ENCODE assay signal across 8 mouse cellular contexts in the genomic region with DNA sequence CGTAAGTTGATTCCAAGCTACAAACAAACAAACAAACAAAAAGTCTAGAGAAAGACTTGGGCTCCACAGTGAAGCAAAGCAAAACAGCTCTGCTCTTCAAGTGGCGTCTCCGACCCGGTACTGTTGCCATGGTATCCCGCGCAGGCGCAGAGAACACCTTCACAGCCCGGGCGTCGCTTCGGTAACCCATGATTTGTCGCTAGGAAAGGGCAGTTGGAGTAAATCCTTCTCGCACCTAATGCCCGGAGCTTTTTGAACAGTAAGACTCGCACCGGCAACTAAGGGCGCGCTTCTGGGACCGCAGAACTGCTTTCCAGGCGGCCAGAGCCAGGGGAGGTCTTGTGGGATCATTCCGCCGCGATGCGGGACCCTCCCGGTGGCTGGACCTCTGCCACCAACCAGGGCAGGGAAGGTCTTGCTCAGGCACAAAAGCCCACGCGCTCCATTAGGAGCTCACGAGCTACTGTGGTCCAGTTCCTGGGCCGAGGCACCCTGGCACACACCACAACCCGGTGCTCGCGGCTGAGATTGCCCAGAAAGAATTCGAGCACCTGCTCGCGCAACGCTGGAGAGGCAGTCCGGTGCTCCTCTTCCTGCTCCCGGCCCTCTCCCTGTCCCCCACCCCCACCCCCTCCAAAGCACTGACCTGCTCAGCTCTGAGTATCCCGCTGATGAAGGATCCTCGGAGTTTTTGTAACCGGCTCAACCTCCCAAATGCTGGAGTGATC. TPM values are rescaled to one million over a fixed set of nuclear protein-coding genes. Genes with fewer than 3 reads are reported as not detected.
DNase-seq lines count a peak whose midpoint lies in the region; ATAC-seq and TF ChIP-seq lines count a peak whose summit lies in the region.

No protein-coding gene starts in this region.

- peak; percentile 52 for DNase-seq in cerebellum, adult 11 months
- peak; percentile 36 to 64 for DNase-seq in heart, postnatal 36 days
- DNase-seq in layer of hippocampus, adult 18-20 months (ENCODE audit: low spot score in 2 of 2), result peak; percentile 78 to 91
- DNase-seq in liver, postnatal 0 days, result peak; percentile 68
- peak; percentile 40 for DNase-seq in thymus, adult 2 months

- no peaks in the 10 kb centered on the region for H3K4me1 ChIP-seq in ES-Bruce4 (ENCODE audit: control insufficient read depth, insufficient read depth, low read length)
- peaks cover 12% of the 10 kb centered on the region for H3K4me1 ChIP-seq in forebrain, embryonic 16.5 days (replicated peaks; ENCODE audit: control insufficient read depth, insufficient read depth, low read length)
- peaks cover 6% of the 10 kb centered on the region for H3K4me1 ChIP-seq in liver, postnatal 0 days (ENCODE audit: insufficient read depth)
- peaks cover 13% of the 10 kb centered on the region for H3K4me1 ChIP-seq in neural tube, embryonic 14.5 days (ENCODE audit: control insufficient read depth, insufficient read depth, low read length)
- peaks cover 4% of the 10 kb centered on the region; the same call in 1 of the 2 replicates for H3K4me1 ChIP-seq in thymus, adult 2 months (replicated peaks; ENCODE audit: control insufficient read depth, insufficient read depth, low read length)

- ATAC-seq in forebrain, embryonic 16.5 days, result peak; percentile 93
- peak; percentile 74 for ATAC-seq in liver, postnatal 0 days
- peak; percentile 91 for ATAC-seq in neural tube, embryonic 14.5 days (ENCODE audit: low read depth)

- no peaks in the 10 kb centered on the region; the same call in 1 of the 2 replicates for H3K27me3 ChIP-seq in ES-Bruce4 (ENCODE audit: control insufficient read depth, insufficient read depth, low read length, poor library complexity, severe bottlenecking)
- no peaks in the 10 kb centered on the region for H3K27me3 ChIP-seq in forebrain, embryonic 16.5 days (replicated peaks; ENCODE audit: control insufficient read depth, insufficient read depth, low read length)
- H3K27me3 ChIP-seq in liver, postnatal 0 days (ENCODE audit: insufficient read depth, low read length), result peaks cover 9% of the 10 kb centered on the region
- no peaks in the 10 kb centered on the region for H3K27me3 ChIP-seq in neural tube, embryonic 14.5 days (ENCODE audit: control insufficient read depth, insufficient read depth, low read length)
- peaks cover 2% of the 10 kb centered on the region; the same call in 1 of the 2 replicates for H3K27me3 ChIP-seq in thymus, adult 2 months (ENCODE audit: control insufficient read depth, insufficient read depth, low read length)

- peak overlapping the region; percentile 70 for H3K9ac ChIP-seq in ES-Bruce4 (ENCODE audit: low read depth, poor library complexity, severe bottlenecking)
- peak overlapping the region; percentile 76 for H3K9ac ChIP-seq in forebrain, embryonic 16.5 days (replicated peaks; ENCODE audit: low read depth, low read length)
- peak overlapping the region; percentile 23; the same call in 1 of the 2 replicates for H3K9ac ChIP-seq in liver, postnatal 0 days (replicated peaks)
- peak overlapping the region; percentile 74 for H3K9ac ChIP-seq in neural tube, embryonic 14.5 days (replicated peaks; ENCODE audit: low read depth, low read length)

- no peaks in the 10 kb centered on the region for H3K36me3 ChIP-seq in ES-Bruce4 (ENCODE audit: control insufficient read depth, insufficient read depth, low read length, poor library complexity, severe bottlenecking)
- no peaks in the 10 kb centered on the region for H3K36me3 ChIP-seq in forebrain, embryonic 16.5 days (ENCODE audit: control insufficient read depth, insufficient read depth)
- no peaks in the 10 kb centered on the region for H3K36me3 ChIP-seq in liver, postnatal 0 days (replicated peaks; ENCODE audit: insufficient read depth, low read length)
- no peaks in the 10 kb centered on the region for H3K36me3 ChIP-seq in neural tube, embryonic 14.5 days (ENCODE audit: control insufficient read depth, insufficient read depth, low read length)
- H3K36me3 ChIP-seq in thymus, adult 2 months (ENCODE audit: control insufficient read depth, insufficient read depth, low read length), result no peaks in the 10 kb centered on the region

- H3K27ac ChIP-seq in ES-Bruce4 (ENCODE audit: insufficient read depth, low read length), result no peak overlapping the region
- peak overlapping the region; percentile 89 for H3K27ac ChIP-seq in forebrain, embryonic 16.5 days (ENCODE audit: low read length)
- H3K27ac ChIP-seq in liver, postnatal 0 days (ENCODE audit: low read depth), result no peak overlapping the region
- peak overlapping the region; percentile 87 for H3K27ac ChIP-seq in neural tube, embryonic 14.5 days (ENCODE audit: low read depth, low read length)
- no peak overlapping the region for H3K27ac ChIP-seq in thymus, adult 2 months (ENCODE audit: control insufficient read depth, insufficient read depth, low read length)

- no peak for TF ChIP-seq CTCF in ES-Bruce4 (IDR thresholded peaks at IDR 0.05; ENCODE audit: low read depth, low read length)
- TF ChIP-seq CTCF in liver, postnatal 0 days (IDR thresholded peaks at IDR 0.05; ENCODE audit: low read depth), result no peak
- TF ChIP-seq CTCF in thymus, adult 2 months (IDR thresholded peaks at IDR 0.05; ENCODE audit: borderline replicate concordance, control insufficient read depth, extremely low read depth, insufficient read depth, low read length, poor library complexity), result no peak

- peak overlapping the region; percentile 88 for H3K4me3 ChIP-seq in ES-Bruce4 (ENCODE audit: low read depth, low read length)
- H3K4me3 ChIP-seq in forebrain, embryonic 16.5 days (replicated peaks; ENCODE audit: low read length), result peak overlapping the region; percentile 89
- peak overlapping the region; percentile 54 for H3K4me3 ChIP-seq in liver, postnatal 0 days (ENCODE audit: low read depth, low read length)
- H3K4me3 ChIP-seq in neural tube, embryonic 14.5 days (ENCODE audit: low read depth, low read length), result peak overlapping the region; percentile 74
- H3K4me3 ChIP-seq in thymus, adult 2 months (ENCODE audit: control insufficient read depth, insufficient read depth, low read length), result peak overlapping the region; percentile 37

- no peak for TF ChIP-seq EP300 in ES-Bruce4 (IDR thresholded peaks at IDR 0.05; ENCODE audit: insufficient read depth, low read depth, low read length)
- no peak for TF ChIP-seq EP300 in liver, postnatal 0 days (IDR thresholded peaks at IDR 0.05; ENCODE audit: low read depth)

- under 1% methylated on average over 41 of the region's 41 CpGs for WGBS in forebrain, embryonic 16.5 days
- under 1% methylated on average over 41 of the region's 41 CpGs for WGBS in liver, postnatal 0 days (ENCODE audit: insufficient replicate concordance)
- 1% methylated on average over 41 of the region's 41 CpGs for WGBS in neural tube, embryonic 14.5 days
- 1% methylated on average over 41 of the region's 41 CpGs for WGBS in thymus, adult 2 months

- TF ChIP-seq POLR2A in ES-Bruce4 (IDR thresholded peaks at IDR 0.05; ENCODE audit: insufficient read depth, low read length), result no peak
- no peak for TF ChIP-seq POLR2A in thymus, adult 2 months (IDR thresholded peaks at IDR 0.05; ENCODE audit: control insufficient read depth, extremely low read depth, insufficient read depth, low read length, poor library complexity)

- peak overlapping the region; percentile 92 for H3K4me2 ChIP-seq in forebrain, embryonic 16.5 days (ENCODE audit: low read length)
- H3K4me2 ChIP-seq in liver, postnatal 0 days (ENCODE audit: low read depth, low read length), result peak overlapping the region; percentile 94
- H3K4me2 ChIP-seq in neural tube, embryonic 14.5 days (ENCODE audit: low read depth, low read length), result peak overlapping the region; percentile 92

- intact Hi-C loops in heart, postnatal 36 days (cut with DNase I), result no loop called here

- H3K9me3 ChIP-seq in ES-Bruce4 (replicated peaks; ENCODE audit: control insufficient read depth, insufficient read depth, low read length, poor library complexity, severe bottlenecking), result no peaks in the 10 kb centered on the region
- no peaks in the 10 kb centered on the region for H3K9me3 ChIP-seq in forebrain, embryonic 16.5 days (ENCODE audit: control insufficient read depth, low read length)
- H3K9me3 ChIP-seq in liver, postnatal 0 days (ENCODE audit: low read length), result no peaks in the 10 kb centered on the region
- no peaks in the 10 kb centered on the region for H3K9me3 ChIP-seq in neural tube, embryonic 14.5 days (ENCODE audit: control insufficient read depth, low read length)

RNA-seq across cellular contexts. Expression of gene Plch1, which starts 0.5 kb away (rescaled TPM):
- 6.0 and 6.8 TPM in 2 replicates for polyA plus RNA-seq in ES-Bruce4 (2011; ENCODE audit: insufficient read depth, insufficient read length, low read depth, missing spikeins)
- 5.6 and 6.1 TPM in 2 replicates for polyA plus RNA-seq in forebrain, embryonic 16.5 days (2015; fragmentation: Nextera tagmentation; extraction: Ambion mirVana)
- total RNA-seq in heart, postnatal 36 days (2021), result under 1 TPM; 0.08 to 0.27 TPM
- 1 to 10 TPM; 4.6 to 4.7 TPM for total RNA-seq in layer of hippocampus, adult 18-20 months (2021)
- 0.04 and 0.05 TPM in 2 replicates for polyA plus RNA-seq in liver, postnatal 0 days (2015; fragmentation: Nextera tagmentation; extraction: Ambion mirVana)
- 13.4 and 14.3 TPM in 2 replicates for polyA plus RNA-seq in neural tube, embryonic 14.5 days (2014; fragmentation: Nextera tagmentation; extraction: Ambion mirVana)
- polyA plus RNA-seq in thymus, adult 2 months (2012; rRNA removed), result 0.15 and 0.18 TPM in 2 replicates

RNA-seq across cellular contexts. Expression of gene E130311K13Rik, which starts 30.5 kb away (rescaled TPM):
- polyA plus RNA-seq in ES-Bruce4 (2011; ENCODE audit: insufficient read depth, insufficient read length, low read depth, missing spikeins), result 4.3 and 5.3 TPM in 2 replicates
- 7.2 and 7.5 TPM in 2 replicates for polyA plus RNA-seq in forebrain, embryonic 16.5 days (2015; fragmentation: Nextera tagmentation; extraction: Ambion mirVana)
- 10 to 100 TPM in 1 of 2 experiments, 1 to 10 TPM in 1; 9.2 to 10.2 TPM for total RNA-seq in heart, postnatal 36 days (2021)
- total RNA-seq in layer of hippocampus, adult 18-20 months (2021), result 10 to 100 TPM; 11.8 to 12.2 TPM
- 3.2 TPM in 2 replicates for polyA plus RNA-seq in liver, postnatal 0 days (2015; fragmentation: Nextera tagmentation; extraction: Ambion mirVana)
- 6.4 and 8.2 TPM in 2 replicates for polyA plus RNA-seq in neural tube, embryonic 14.5 days (2014; fragmentation: Nextera tagmentation; extraction: Ambion mirVana)
- 1.7 and 2.3 TPM in 2 replicates for polyA plus RNA-seq in thymus, adult 2 months (2012; rRNA removed)

Comparison
In these comparisons a context has a peak if more than half of its experiments do, and no peak if none do; other contexts are left out.
1. H3K27ac ChIP-seq: peak in forebrain, embryonic 16.5 days (single experiment) and neural tube, embryonic 14.5 days (single experiment); none in ES-Bruce4 (single experiment), liver, postnatal 0 days (single experiment) and thymus, adult 2 months (single experiment).
2. H3K4me3 ChIP-seq: peak in every context shown above with its lines; median percentile 89 in forebrain, embryonic 16.5 days; 88 in ES-Bruce4; 74 in neural tube, embryonic 14.5 days; 54 in liver, postnatal 0 days; 37 in thymus, adult 2 months.
3. H3K9ac ChIP-seq: peak in every context shown above with its lines; median percentile 76 in forebrain, embryonic 16.5 days; 74 in neural tube, embryonic 14.5 days; 70 in ES-Bruce4; 23 in liver, postnatal 0 days.
4. Peak in every context shown above with its lines, with median percentiles within 50 percentile points of each other: DNase-seq, ATAC-seq and H3K4me2 ChIP-seq.